Mouse (Mus musculus) right cerebral cortex, adult 18-20 months (tissue): ENCODE data around the gene Ube2s.
"Not testable (repeated sequence)": the region's sequence is repeated elsewhere in the genome, so short reads cannot be mapped to it uniquely, and the experiment has no call there.

Source experiments
- DNase-seq: peaks from one replicate; pipeline ENCODE4 v3.0.0; 2022; ENCODE audit warnings: mixed read lengths

Gene Ube2s

GRCm38 (mm10) chr7:4820925-4821324, 8.5 kb upstream of the Ube2s start:
- DNase-seq, result not testable (repeated sequence)

GRCm38 (mm10) chr7:4816559-4816958, 4.2 kb upstream of the Ube2s start:
- no peak for DNase-seq

- no peak for DNase-seq
Measured at GRCm38 (mm10) chr7:4813105-4813791, 858 bp upstream of the Ube2s start.

GRCm38 (mm10) chr7:4811842-4812302, 518 bp downstream of the Ube2s start:
- no peak for DNase-seq

GRCm38 (mm10) chr7:4811131-4811530, 1.3 kb downstream of the Ube2s start:
- DNase-seq, result not testable (repeated sequence)

- DNase-seq, result no peak
Measured at GRCm38 (mm10) chr7:4806716-4807115, 5.7 kb downstream of the Ube2s start.

- no peak for DNase-seq
Measured at GRCm38 (mm10) chr7:4802247-4802646, 10.1 kb downstream of the Ube2s start.

GRCm38 (mm10) chr7:4795767-4796433, 16.5 kb downstream of the Ube2s start:
- no peak for DNase-seq

GRCm38 (mm10) chr7:4794631-4795168, 17.7 kb downstream of the Ube2s start:
- DNase-seq, result no peak

GRCm38 (mm10) chr7:4793674-4794073, 18.7 kb downstream of the Ube2s start:
- no peak for DNase-seq

GRCm38 (mm10) chr7:4793248-4793647, 19.1 kb downstream of the Ube2s start:
- DNase-seq, result not testable (repeated sequence)

GRCm38 (mm10) chr7:4792278-4793212, 19.8 kb downstream of the Ube2s start, which contains the start of gene Rpl28:
TSS of gene Rpl28 (plus strand) at chr7:4792874.
- DNase-seq, result peak; percentile 97

- no peak for DNase-seq
Measured at GRCm38 (mm10) chr7:4789436-4789935, 22.9 kb downstream of the Ube2s start, which contains the start of gene Tmem238. TSS of gene Tmem238 (minus strand) at chr7:4789656.

GRCm38 (mm10) chr7:4788499-4789435, 23.6 kb downstream of the Ube2s start:
- peak; percentile 53 for DNase-seq

GRCm38 (mm10) chr7:4783667-4784268, 28.6 kb downstream of the Ube2s start:
- peak; percentile 60 for DNase-seq

- DNase-seq, result no peak
Measured at GRCm38 (mm10) chr7:4782759-4783158, 29.6 kb downstream of the Ube2s start, which contains the start of the genes Il11 and Tmem190. TSS of gene Il11 (minus strand) at chr7:4782859. TSS of gene Tmem190 (plus strand) at chr7:4782937.

- no peak for DNase-seq
Measured at GRCm38 (mm10) chr7:4782130-4782529, 30.3 kb downstream of the Ube2s start.

- no peak for DNase-seq
Measured at GRCm38 (mm10) chr7:4779921-4780320, 32.5 kb downstream of the Ube2s start.

- DNase-seq, result no peak
Measured at GRCm38 (mm10) chr7:4777851-4778637, 34.3 kb downstream of the Ube2s start.
